Mouse (Mus musculus): Measurements from ENCODE around the gene Spo11. TPM values are rescaled to one million over a fixed set of nuclear protein-coding genes. Genes with fewer than 3 reads are reported as not detected.

The Spo11 gene
- total and polyA plus RNA-seq, 3 experiments = 0.16 to 0.34 TPM; not detected in 1

GRCm38 (mm10) chr2:173019322-173019721 is 41.8 kb downstream of the Spo11 start:
- Histone ChIP-seq H3K9me3 (replicated peaks; ENCODE audit: low read length) (no peaks in the 10 kb centered on the region), H3K9ac (ENCODE audit: insufficient read depth, low read depth) (no peak overlapping the region), H3K4me2 (ENCODE audit: insufficient read depth, low read depth, poor library complexity, severe bottlenecking) (peak overlapping the region; percentile 31; the same call in 1 of the 2 replicates), H3K36me3 (replicated peaks in 1 of 2; ENCODE audit: control insufficient read depth in 1 of 2, insufficient read depth in 1 of 2, low read length in 1 of 2) (peaks cover 20 to 37% of the 10 kb centered on the region in 2 experiments), H3K4me3 (replicated peaks in 1 of 3; ENCODE audit: low read depth in 2 of 3, low read length in 2 of 3, poor library complexity in 1 of 3) (peak overlapping the region in 1 of 3 experiments; percentile 34), H3K79me2 (replicated peaks; ENCODE audit: control insufficient read depth, extremely low read depth, insufficient read depth, poor library complexity, severe bottlenecking) (peaks cover 14% of the 10 kb centered on the region), H3K4me1 (ENCODE audit: control insufficient read depth in 1 of 2, insufficient read depth in 2 of 2) (peaks cover 39 to 60% of the 10 kb centered on the region in 2 experiments), H3K27ac (ENCODE audit: insufficient read depth, low read depth) (no peak overlapping the region), H3K27me3 (replicated peaks) (peaks cover 6% of the 10 kb centered on the region)
- TF ChIP-seq EP300 (IDR thresholded peaks at IDR 0.05; ENCODE audit: low read length) = no peak
- TF ChIP-seq RAD21 (IDR thresholded peaks at IDR 0.05; ENCODE audit: low read depth, low read length) = no peak
- TF ChIP-seq MEF2A (IDR thresholded peaks at IDR 0.05; ENCODE audit: borderline replicate concordance, low read depth, low read length) = no peak
- no peak for TF ChIP-seq RCOR1 (conservative IDR thresholded peaks at IDR 0.05; ENCODE audit: low read depth, low read length)
- TF ChIP-seq POLR2A (IDR thresholded peaks at IDR 0.05; ENCODE audit: low read depth, low read length) = no peak
- no peak for TF ChIP-seq BHLHE40 (IDR thresholded peaks at IDR 0.05; ENCODE audit: low read depth, low read length)
- dilution Hi-C loops (cut with MboI; ENCODE audit: extremely low pct_ligation_motif_present, extremely low pct_unique_long_range_greater_than_20kb, low sequenced_read_pairs) = no loop called here
- in situ Hi-C loops (cut with MboI; ENCODE audit: low pct_ligation_motif_present, low pct_unique_long_range_greater_than_20kb, low sequenced_read_pairs) = loop anchor here (5.0 to 25.0 kb wide), 2 partner anchors 63 to 143 kb away; partner anchors contain the start of gene Pck1
- DNase-seq (ENCODE audit: extremely low read depth) = no peak

GRCm38 (mm10) chr2:173019790-173020189 is 42.3 kb downstream of the Spo11 start:
- peak; percentile 78 for DNase-seq (ENCODE audit: extremely low read depth)
- Histone ChIP-seq H3K27ac (ENCODE audit: insufficient read depth, low read depth) (no peak overlapping the region), H3K4me1 (ENCODE audit: control insufficient read depth in 1 of 2, insufficient read depth in 2 of 2) (peaks cover 42 to 64% of the 10 kb centered on the region in 2 experiments), H3K4me3 (replicated peaks in 1 of 3; ENCODE audit: low read depth in 2 of 3, low read length in 2 of 3, poor library complexity in 1 of 3) (peak overlapping the region in 2 of 3 experiments; percentile 24 to 34), H3K36me3 (replicated peaks in 1 of 2; ENCODE audit: control insufficient read depth in 1 of 2, insufficient read depth in 1 of 2, low read length in 1 of 2) (peaks cover 18 to 37% of the 10 kb centered on the region in 2 experiments), H3K9ac (ENCODE audit: insufficient read depth, low read depth) (no peak overlapping the region), H3K79me2 (replicated peaks; ENCODE audit: control insufficient read depth, extremely low read depth, insufficient read depth, poor library complexity, severe bottlenecking) (peaks cover 17% of the 10 kb centered on the region), H3K9me3 (replicated peaks; ENCODE audit: low read length) (no peaks in the 10 kb centered on the region), H3K4me2 (ENCODE audit: insufficient read depth, low read depth, poor library complexity, severe bottlenecking) (peak overlapping the region; percentile 31; the same call in 1 of the 2 replicates), H3K27me3 (replicated peaks) (peaks cover 6% of the 10 kb centered on the region)
- in situ Hi-C loops (cut with MboI; ENCODE audit: low pct_ligation_motif_present, low pct_unique_long_range_greater_than_20kb, low sequenced_read_pairs) (loop anchor here (5.0 to 25.0 kb wide), 2 partner anchors 63 to 143 kb away; partner anchors contain the start of gene Pck1), dilution Hi-C loops (cut with MboI; ENCODE audit: extremely low pct_ligation_motif_present, extremely low pct_unique_long_range_greater_than_20kb, low sequenced_read_pairs) (no loop called here)
- TF ChIP-seq BHLHE40 (IDR thresholded peaks at IDR 0.05; ENCODE audit: low read depth, low read length) (peak; percentile 99), ZNF384 (IDR thresholded peaks at IDR 0.05; ENCODE audit: low read depth, low read length) (no peak), MXI1 (IDR thresholded peaks at IDR 0.05; ENCODE audit: low read depth, low read length) (peak; percentile 49; the same call in 1 of the 2 replicates), MYC (IDR thresholded peaks at IDR 0.05; ENCODE audit: low read depth, low read length) (peak; percentile 61; the same call in 1 of the 2 replicates), CHD2 (IDR thresholded peaks at IDR 0.05; ENCODE audit: low read length) (peak; percentile 59; the same call in 1 of the 2 replicates), EP300 (IDR thresholded peaks at IDR 0.05; ENCODE audit: low read length) (no peak), HCFC1 (IDR thresholded peaks at IDR 0.05; ENCODE audit: low read depth, low read length) (peak; percentile 87), USF1 (IDR thresholded peaks at IDR 0.05; ENCODE audit: low read depth, low read length) (peak; percentile 54), SIN3A (IDR thresholded peaks at IDR 0.05; ENCODE audit: low read length) (peak; percentile 28; the same call in 1 of the 2 replicates), POLR2AphosphoS2 (IDR thresholded peaks at IDR 0.05; ENCODE audit: low read depth, low read length) (no peak), CTCF (conservative IDR thresholded peaks at IDR 0.05 in 1 of 2, IDR thresholded peaks at IDR 0.05 in 1 of 2; ENCODE audit: low read depth in 2 of 2, low read length in 2 of 2) (no peak), MAX (IDR thresholded peaks at IDR 0.05; ENCODE audit: low read length) (peak; percentile 79; the same call in 1 of the 2 replicates), KAT2A (IDR thresholded peaks at IDR 0.05; ENCODE audit: insufficient replicate concordance, low read length) (0 out of 2 replicates have a peak, but pooled peaks have one; percentile 18), NELFE (IDR thresholded peaks at IDR 0.05; ENCODE audit: low read depth, low read length) (no peak), IRF4 (IDR thresholded peaks at IDR 0.05; ENCODE audit: low read depth, low read length) (peak; percentile 11; the same call in 1 of the 2 replicates), ZC3H11A (IDR thresholded peaks at IDR 0.05; ENCODE audit: low read depth, low read length) (no peak), E2F4 (IDR thresholded peaks at IDR 0.05; ENCODE audit: insufficient replicate concordance, low read depth, low read length) (no peak)

Data from CH12.LX (cell line).